Mouse (Mus musculus): ENCODE measurements around the gene Kif21a.

GRCm38 (mm10) chr15:91022276-91022675 is 27.5 kb downstream of the Kif21a start:
- no peak for TF ChIP-seq HCFC1 (IDR thresholded peaks at IDR 0.05; ENCODE audit: low read depth, low read length)
- no peak for TF ChIP-seq RAD21 (IDR thresholded peaks at IDR 0.05; ENCODE audit: low read depth, low read length)
- TF ChIP-seq E2F4 (IDR thresholded peaks at IDR 0.05; ENCODE audit: insufficient replicate concordance, low read depth, low read length) = no peak
- no peak for TF ChIP-seq CTCF (conservative IDR thresholded peaks at IDR 0.05 in 1 of 2, IDR thresholded peaks at IDR 0.05 in 1 of 2; ENCODE audit: low read depth in 2 of 2, low read length in 2 of 2)
- TF ChIP-seq BHLHE40 (IDR thresholded peaks at IDR 0.05; ENCODE audit: low read depth, low read length) = no peak
- no peak for TF ChIP-seq CHD2 (IDR thresholded peaks at IDR 0.05; ENCODE audit: low read length)
- no peak for TF ChIP-seq UBTF (IDR thresholded peaks at IDR 0.05; ENCODE audit: low read depth, low read length)
- no peak for TF ChIP-seq MXI1 (IDR thresholded peaks at IDR 0.05; ENCODE audit: low read depth, low read length)
- no peak for TF ChIP-seq POLR2A (IDR thresholded peaks at IDR 0.05; ENCODE audit: low read depth, low read length)
- no peak for TF ChIP-seq ETS1 (conservative IDR thresholded peaks at IDR 0.05; ENCODE audit: low read depth, low read length)
- no peak for TF ChIP-seq MAX (IDR thresholded peaks at IDR 0.05; ENCODE audit: low read length)
- no peak for TF ChIP-seq MYC (IDR thresholded peaks at IDR 0.05; ENCODE audit: low read depth, low read length)
